Mouse (Mus musculus): ENCODE data around the gene Plcz1.

Gene Plcz1

DNA sequence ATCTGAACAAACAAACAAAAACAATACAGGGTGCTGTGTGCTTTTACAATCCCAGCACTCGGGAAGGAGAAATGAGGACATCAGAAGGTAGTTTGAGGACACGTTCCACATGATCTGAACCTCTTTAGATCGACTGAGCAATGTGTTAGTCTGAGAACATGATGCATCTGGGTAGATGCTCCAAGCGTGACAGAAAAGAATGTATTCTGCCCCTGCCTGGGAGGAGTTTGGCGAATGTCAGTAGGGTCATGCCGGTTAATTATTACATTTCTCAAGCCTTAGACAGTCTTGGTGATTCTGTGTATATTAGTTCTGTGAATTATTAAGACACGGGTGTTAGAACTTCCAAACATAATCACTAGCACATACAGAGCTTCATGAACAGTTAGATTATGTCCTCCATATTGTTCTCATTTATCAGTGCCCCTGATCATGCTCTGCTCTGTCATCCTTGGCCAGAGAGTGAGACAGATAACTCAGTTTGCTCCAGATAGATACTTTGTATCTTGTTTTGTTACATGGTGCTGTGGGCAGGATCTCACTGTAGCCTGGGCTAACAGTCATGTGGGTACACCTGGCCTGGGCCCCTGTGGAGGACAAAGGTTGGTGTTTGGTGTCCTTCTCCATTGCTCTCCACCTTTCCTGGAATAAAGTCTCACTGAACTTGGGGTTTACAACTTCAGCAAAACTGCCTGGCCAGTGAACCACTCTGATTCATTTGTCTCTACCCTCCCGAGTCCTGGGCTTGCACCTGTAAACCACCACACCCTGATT is 94.0 kb downstream of the Plcz1 start:
- no peak for DNase-seq (ENCODE audit: low spot score)
